Mouse (Mus musculus) NIH3T3 (cell line): ENCODE results near the gene Tspoap1.
A peak's percentile ranks its signal among the peaks of the same experiment; 100 is the strongest.

Experiments used
- DNase-seq: peaks from one replicate; pipeline ENCODE4 v3.0.0-alpha.2; 2012; ENCODE audit warnings: low read depth

Tspoap1 gene

GRCm38 (mm10) chr11:87760301-87761081 lies at the start of gene Tspoap1:
Tspoap1 (plus strand) TSS chr11:87760541.
- no peak for DNase-seq

GRCm38 (mm10) chr11:87712188-87712587 lies 48.2 kb upstream of the Tspoap1 start:
- DNase-seq: no peak

- DNase-seq: no peak
These were observed 44.3 kb upstream of the Tspoap1 start for GRCm38 (mm10) chr11:87715999-87716398.

GRCm38 (mm10) chr11:87719526-87719925 lies 40.8 kb upstream of the Tspoap1 start:
- no peak for DNase-seq

- DNase-seq: no peak
These were observed 40.0 kb upstream of the Tspoap1 start for GRCm38 (mm10) chr11:87720324-87720723.

- DNase-seq: no peak
These were observed 39.5 kb upstream of the Tspoap1 start for GRCm38 (mm10) chr11:87720839-87721238.

- DNase-seq: no peak
These were observed 38.2 kb upstream of the Tspoap1 start for GRCm38 (mm10) chr11:87722168-87722567.

- peak; percentile 17 for DNase-seq
These were observed 37.5 kb upstream of the Tspoap1 start for GRCm38 (mm10) chr11:87722891-87723290.

GRCm38 (mm10) chr11:87725515-87725914 lies 34.8 kb upstream of the Tspoap1 start:
- no peak for DNase-seq

GRCm38 (mm10) chr11:87725964-87726562 lies 34.3 kb upstream of the Tspoap1 start:
- no peak for DNase-seq

- DNase-seq: no peak
These were observed 33.3 kb upstream of the Tspoap1 start for GRCm38 (mm10) chr11:87727021-87727420.

- DNase-seq: no peak
These were observed 32.9 kb upstream of the Tspoap1 start for GRCm38 (mm10) chr11:87727471-87727870.

GRCm38 (mm10) chr11:87728850-87729592 lies 31.3 kb upstream of the Tspoap1 start:
- no peak for DNase-seq

- no peak for DNase-seq
These were observed 30.7 kb upstream of the Tspoap1 start for GRCm38 (mm10) chr11:87729593-87730185.

- no peak for DNase-seq
These were observed 29.6 kb upstream of the Tspoap1 start for GRCm38 (mm10) chr11:87730652-87731310.

GRCm38 (mm10) chr11:87734346-87734745 lies 26.0 kb upstream of the Tspoap1 start:
- no peak for DNase-seq

GRCm38 (mm10) chr11:87735691-87736090 lies 24.6 kb upstream of the Tspoap1 start:
- DNase-seq: no peak

- DNase-seq: peak; percentile 88
These were observed 23.6 kb upstream of the Tspoap1 start for GRCm38 (mm10) chr11:87736647-87737134.

GRCm38 (mm10) chr11:87737175-87737740 lies 23.1 kb upstream of the Tspoap1 start, which contains the start of gene Supt4a:
Supt4a (plus strand) TSS chr11:87737552.
- DNase-seq: peak; percentile 99

- no peak for DNase-seq
These were observed 16.6 kb upstream of the Tspoap1 start for GRCm38 (mm10) chr11:87743691-87744090.

GRCm38 (mm10) chr11:87744964-87745363 lies 15.4 kb upstream of the Tspoap1 start:
- no peak for DNase-seq
